Mouse (Mus musculus): ENCODE measurements around the gene 6720489N17Rik.
"Not testable (repeated sequence)": the region's sequence is repeated elsewhere in the genome, so short reads cannot be mapped to it uniquely, and the experiment has no call there.

Gene 6720489N17Rik

DNA sequence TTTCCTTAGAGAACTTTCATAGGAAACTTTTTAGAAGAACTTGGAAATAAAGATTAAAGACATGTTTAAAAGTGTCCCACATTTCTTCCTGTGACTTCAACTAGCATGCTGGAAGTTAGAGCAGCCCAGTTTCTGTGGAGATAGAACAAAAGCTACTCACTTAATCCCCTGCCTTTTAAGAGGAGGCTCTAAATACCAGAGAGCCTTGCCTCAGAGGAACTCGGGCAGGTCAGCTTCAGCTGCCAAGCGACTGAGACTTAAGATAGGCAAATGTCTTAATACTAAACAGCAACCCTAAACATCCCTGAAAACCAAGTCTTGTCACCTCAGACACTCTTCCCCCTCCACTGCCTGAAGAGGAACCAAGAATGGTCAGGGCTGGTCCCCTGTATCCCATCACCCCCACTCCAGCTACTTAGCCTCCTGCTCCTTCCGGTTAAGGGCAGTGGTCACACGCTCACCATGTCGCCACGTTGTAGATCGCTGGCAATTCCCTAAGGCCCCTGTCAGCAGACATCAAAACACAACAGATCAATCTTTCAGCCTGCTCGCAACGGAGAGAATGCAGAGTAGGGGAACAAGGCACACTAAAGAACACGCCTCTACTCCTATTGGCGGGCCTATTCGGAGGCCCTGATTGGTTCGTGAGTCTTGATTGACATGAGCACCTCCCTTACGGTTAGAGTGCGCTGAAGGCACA, at the start of gene 6720489N17Rik:
Gene 6720489N17Rik, minus strand, starts transcription at position 606 of the 700 bp plus-strand sequence.
- DNase-seq (ENCODE audit: low read depth) = peak; percentile 82

DNA sequence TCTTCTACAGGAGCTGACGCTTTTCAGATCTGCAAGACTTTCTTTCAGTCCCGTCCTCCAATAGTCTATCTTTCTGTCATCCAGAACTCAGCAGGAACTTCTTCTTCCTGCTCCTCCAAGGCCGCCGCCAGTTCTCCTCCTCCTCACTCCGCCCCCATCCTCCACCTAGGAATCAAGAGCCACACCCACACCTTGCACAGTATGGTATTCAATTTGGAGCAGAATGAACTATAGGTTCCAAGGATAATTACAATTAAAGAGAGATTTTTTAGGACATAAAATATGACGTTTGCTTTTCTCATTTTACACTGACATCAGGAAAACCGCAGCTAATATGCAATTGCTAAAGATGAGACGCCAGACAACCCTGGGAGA, 29.4 kb upstream of the 6720489N17Rik start:
- DNase-seq (ENCODE audit: low read depth) = no peak

- DNase-seq (ENCODE audit: low read depth) = peak; percentile 77
Observed at GRCm38 (mm10) chr13:62652681-62653368, 28.8 kb upstream of the 6720489N17Rik start.

DNA sequence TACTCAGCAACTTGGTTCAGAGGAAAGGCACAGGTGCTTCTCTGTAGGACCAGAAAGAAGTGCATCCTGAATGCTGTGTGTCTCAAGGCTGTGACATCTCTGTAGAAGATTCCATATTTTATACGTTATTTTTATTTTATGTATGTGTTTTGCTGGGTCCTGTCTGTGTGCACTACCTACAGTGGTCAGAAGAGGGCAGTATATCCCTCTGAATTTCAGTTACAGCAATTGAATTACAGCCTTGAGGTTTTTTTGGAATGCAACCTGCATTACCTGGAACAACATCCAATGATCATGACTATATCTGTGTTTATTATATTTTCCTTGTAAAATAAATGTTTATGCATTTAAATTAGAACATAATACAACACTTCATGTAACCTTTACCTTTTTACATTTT, 3.1 kb upstream of the 6720489N17Rik start:
- DNase-seq (ENCODE audit: low read depth) = peak; percentile 38

- peak; percentile 4 for DNase-seq (ENCODE audit: low read depth)
Observed at GRCm38 (mm10) chr13:62624277-62624665, 289 bp upstream of the 6720489N17Rik start.

DNA sequence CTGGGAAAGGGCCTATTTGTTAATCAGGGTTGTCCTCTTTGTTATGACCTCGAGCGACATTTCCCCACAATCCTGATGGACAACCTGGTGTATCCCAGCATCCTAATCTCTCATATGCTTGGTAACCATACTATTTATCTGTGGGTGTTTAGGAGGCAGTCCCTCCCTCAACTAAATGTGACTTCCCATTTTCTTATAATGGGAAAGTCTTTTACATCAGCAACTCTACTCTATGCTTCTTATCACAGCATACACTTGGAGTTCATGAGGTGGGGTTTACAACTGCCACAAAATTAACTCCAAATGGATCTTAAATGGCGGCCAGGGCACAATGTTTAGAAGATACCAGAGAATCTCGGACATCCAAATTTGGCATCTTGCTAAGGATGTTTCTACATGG, 6.5 kb downstream of the 6720489N17Rik start:
- not testable (repeated sequence) for DNase-seq (ENCODE audit: low read depth)

GRCm38 (mm10) chr13:62571099-62571498, 52.9 kb downstream of the 6720489N17Rik start, which contains the start of gene Zfp934:
TSS of gene Zfp934 (minus strand) at chr13:62571199.
- DNase-seq (ENCODE audit: low read depth) = not testable (repeated sequence)

GRCm38 (mm10) chr13:62561696-62562095, 62.3 kb downstream of the 6720489N17Rik start:
- not testable (repeated sequence) for DNase-seq (ENCODE audit: low read depth)

- peak; percentile 15 for DNase-seq (ENCODE audit: low read depth)
Observed at GRCm38 (mm10) chr13:62558189-62559110, 65.5 kb downstream of the 6720489N17Rik start, which contains the start of gene Zfp935. TSS of gene Zfp935 (minus strand) at chr13:62558511.
